Mouse (Mus musculus): ENCODE measurements at regions not wholly inside any gene's neighbourhood (a gene's known extent, or its start where the extent isn't known, plus 50 kb on each side); places are given as distances from the start of the nearest gene placed in this dataset.
A peak's percentile ranks its signal among the peaks of the same experiment; 100 is the strongest.
"Not testable (repeated sequence)": the region's sequence is repeated elsewhere in the genome, so short reads cannot be mapped to it uniquely, and the experiment has no call there.

- DNase-seq = no peak
Observed at GRCm38 (mm10) chr13:60476366-60476765, 125.4 kb upstream of the Dapk1 start.

- no peak for DNase-seq
Observed at GRCm38 (mm10) chr13:60478301-60478700, 123.4 kb upstream of the Dapk1 start.

- DNase-seq = peak; percentile 40 to 59
Observed at GRCm38 (mm10) chr13:60479043-60479861, 122.5 kb upstream of the Dapk1 start.

- no peak for DNase-seq
Observed at GRCm38 (mm10) chr13:60479862-60480730, 121.7 kb upstream of the Dapk1 start.

- DNase-seq = no peak
Observed at GRCm38 (mm10) chr13:60480731-60481431, 120.9 kb upstream of the Dapk1 start.

- not testable (repeated sequence) for DNase-seq
Observed at GRCm38 (mm10) chr13:60481451-60481850, 120.3 kb upstream of the Dapk1 start.

GRCm38 (mm10) chr13:60481946-60482345 is 119.8 kb upstream of the Dapk1 start:
- DNase-seq = no peak

GRCm38 (mm10) chr13:60486105-60486504 is 115.6 kb upstream of the Dapk1 start:
- DNase-seq = peak; percentile 60 to 73

- no peak for DNase-seq
Observed at GRCm38 (mm10) chr13:60486871-60487270, 114.9 kb upstream of the Dapk1 start.

GRCm38 (mm10) chr13:60488131-60488883 is 113.4 kb upstream of the Dapk1 start:
- peak; percentile 55 to 69 for DNase-seq

GRCm38 (mm10) chr13:60488884-60489265 is 112.9 kb upstream of the Dapk1 start:
- no peak for DNase-seq

GRCm38 (mm10) chr13:60491948-60492464 is 109.7 kb upstream of the Dapk1 start:
- DNase-seq = no peak

GRCm38 (mm10) chr13:60493836-60494235 is 107.9 kb upstream of the Dapk1 start:
- DNase-seq = no peak

GRCm38 (mm10) chr13:60497714-60498400 is 103.9 kb upstream of the Dapk1 start:
- DNase-seq = no peak

- no peak for DNase-seq
Observed at GRCm38 (mm10) chr13:60504196-60504595, 97.6 kb upstream of the Dapk1 start.

- DNase-seq = no peak
Observed at GRCm38 (mm10) chr13:60507611-60508010, 94.1 kb upstream of the Dapk1 start.

GRCm38 (mm10) chr13:60508054-60508453 is 93.7 kb upstream of the Dapk1 start:
- DNase-seq = no peak

- DNase-seq = no peak
Observed at GRCm38 (mm10) chr13:60508856-60509255, 92.9 kb upstream of the Dapk1 start.

- no peak for DNase-seq
Observed at GRCm38 (mm10) chr13:60511101-60511500, 90.6 kb upstream of the Dapk1 start.

GRCm38 (mm10) chr13:60511628-60512027 is 90.1 kb upstream of the Dapk1 start:
- no peak for DNase-seq

- DNase-seq = no peak
Observed at GRCm38 (mm10) chr13:60513756-60514155, 88.0 kb upstream of the Dapk1 start.

GRCm38 (mm10) chr13:60514806-60515205 is 86.9 kb upstream of the Dapk1 start:
- no peak for DNase-seq
